Mouse (Mus musculus) gastrocnemius, postnatal 10 days (tissue): Measurements from ENCODE around the gene Whrn. TPM values are rescaled to one million over a fixed set of nuclear protein-coding genes. Genes with fewer than 3 reads are reported as not detected.

Experiments used
- DNase-seq: peaks from one replicate; pipeline ENCODE4 v3.0.0; 2021; ENCODE audit warnings: mixed read lengths
- total RNA-seq, 2 experiments: library from RNA; stranded (reverse); gene quantifications; 2 replicates each; pipeline ENCODE4 v1.2.3; 2021

Whrn gene
- total RNA-seq, 2 experiments from 2014 or later = 2.5 to 4.7 TPM

DNA sequence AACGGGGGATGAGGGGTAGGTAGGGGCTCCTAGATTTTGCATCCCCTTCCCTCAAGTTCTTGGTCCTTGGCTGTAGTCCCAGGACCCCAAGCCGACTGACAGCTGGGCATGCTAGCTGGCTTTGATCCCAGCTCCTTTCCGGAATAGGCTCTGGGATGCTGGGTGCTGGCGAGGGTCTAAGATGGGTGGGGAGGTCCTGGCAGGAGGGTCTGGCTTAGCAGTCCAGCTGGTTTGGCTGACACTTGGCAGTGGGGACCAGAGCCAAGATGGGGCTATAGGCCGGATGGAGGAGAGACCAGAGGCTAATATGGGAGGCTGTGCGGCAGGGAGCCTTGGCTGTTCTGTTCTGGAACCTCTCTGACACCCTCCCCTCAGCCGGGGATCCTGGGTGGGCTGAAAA lies 87.5 kb downstream of the Whrn start:
- no peak for DNase-seq

DNA sequence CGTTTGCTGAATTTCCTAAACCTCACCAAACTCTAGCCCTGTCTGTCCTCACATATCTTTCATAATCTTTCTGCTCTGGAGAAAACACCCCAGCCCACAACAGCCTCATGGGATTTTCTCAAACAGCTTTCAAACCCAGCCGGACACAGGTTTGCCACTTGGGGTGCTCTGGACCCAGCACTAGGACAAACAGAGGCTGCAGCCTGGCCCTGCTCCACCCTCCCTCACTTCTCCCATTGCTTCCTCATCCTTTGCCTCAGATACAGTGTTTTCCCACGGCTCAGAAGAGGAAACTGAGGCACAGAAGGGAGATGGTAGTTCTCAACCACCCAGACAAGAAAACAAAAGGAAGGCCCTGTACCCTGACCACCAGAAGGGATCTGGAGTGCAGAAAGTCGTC lies 90.1 kb downstream of the Whrn start:
- no peak for DNase-seq

- no peak for DNase-seq
These were observed 90.7 kb downstream of the Whrn start for GRCm38 (mm10) chr4:63405051-63405450.

GRCm38 (mm10) chr4:63404205-63404604 lies 91.6 kb downstream of the Whrn start:
- DNase-seq = no peak

DNA sequence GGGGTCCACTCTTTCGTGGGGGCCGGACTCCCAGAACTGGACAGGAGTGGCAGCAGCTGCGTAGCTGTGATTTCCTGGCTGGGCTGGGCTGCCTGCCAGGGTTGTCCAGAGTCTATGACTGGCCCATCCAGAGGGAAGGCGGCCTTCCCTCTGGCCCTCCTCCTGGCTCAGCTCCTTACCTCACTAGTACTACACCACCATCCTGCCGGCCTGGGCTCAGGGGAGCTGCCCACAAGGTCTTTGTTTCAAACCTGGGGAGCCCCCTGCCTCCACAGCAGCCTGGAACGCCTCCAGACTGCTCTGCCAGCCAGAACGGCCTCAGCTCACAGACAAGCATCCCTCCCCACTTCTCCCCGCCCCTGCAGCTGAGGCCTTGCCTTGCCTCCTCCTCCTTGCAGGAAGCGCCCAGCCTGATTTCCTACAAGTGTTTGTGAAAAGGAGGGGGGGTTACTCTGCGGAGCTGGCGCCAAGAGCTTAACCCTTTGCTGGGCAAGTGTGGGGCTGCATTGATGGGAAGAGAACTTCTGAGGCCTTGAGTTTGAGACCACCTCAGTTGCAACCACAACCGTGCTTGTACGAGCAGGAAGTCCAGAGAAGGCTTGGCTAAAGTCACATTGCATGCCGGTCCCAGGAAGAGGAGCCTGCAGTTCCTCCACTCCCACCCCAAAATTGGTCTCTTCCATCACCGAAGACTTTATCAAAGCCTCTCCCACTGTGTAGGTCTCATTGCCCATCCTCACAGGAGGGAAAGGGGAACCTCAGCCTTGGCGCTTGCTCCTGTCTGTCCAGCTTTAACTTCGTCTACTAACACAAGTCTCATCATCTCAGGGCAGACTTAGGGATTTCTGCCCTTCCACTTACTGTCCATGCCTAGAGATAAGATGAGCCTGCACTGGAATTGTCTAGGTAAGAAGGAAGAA lies 92.5 kb downstream of the Whrn start, which contains the start of gene Akna:
Gene Akna, minus strand, starts transcription at position 315 of the 920 bp plus-strand sequence.
- peak; percentile 95 for DNase-seq

DNA sequence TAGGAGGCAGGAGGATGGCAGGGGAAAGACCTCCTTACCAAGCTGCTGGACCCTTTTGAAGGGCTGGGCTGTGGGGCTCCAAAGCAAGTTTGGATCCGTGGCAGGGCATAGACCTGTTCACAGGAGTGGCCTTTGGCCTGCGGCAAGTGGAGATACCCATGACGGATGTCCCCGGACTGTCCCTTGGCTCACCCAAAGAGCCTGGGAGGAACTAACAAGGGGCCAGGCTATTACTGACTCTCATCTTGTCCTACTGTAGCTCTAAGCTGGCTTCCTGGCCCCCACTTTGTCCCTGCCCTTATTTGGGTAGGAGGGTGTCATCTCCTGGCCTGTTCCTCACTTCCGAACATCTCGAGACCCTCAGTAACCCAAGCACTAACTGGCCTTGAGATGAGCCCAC lies 93.2 kb downstream of the Whrn start:
- DNase-seq = no peak

GRCm38 (mm10) chr4:63402056-63402455 lies 93.7 kb downstream of the Whrn start:
- no peak for DNase-seq

DNA sequence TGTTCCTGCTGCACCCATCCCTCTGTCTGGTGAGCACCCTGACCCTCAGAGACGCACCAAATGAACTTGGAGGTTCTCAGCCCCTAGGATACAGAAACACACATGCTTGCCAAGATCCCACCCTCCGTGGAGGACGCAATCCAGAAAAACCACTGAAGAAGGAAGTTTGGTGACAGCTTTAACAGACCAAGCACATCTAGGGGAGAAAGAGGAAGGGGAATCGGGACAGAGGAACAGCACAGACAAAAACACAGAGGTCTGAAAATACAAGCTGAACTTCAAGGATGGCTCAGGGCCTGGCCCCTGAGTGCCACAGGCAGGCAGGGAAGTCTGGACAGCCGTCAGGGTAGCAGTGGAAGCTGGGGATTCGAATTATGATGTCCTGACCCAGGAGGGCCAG lies 94.2 kb downstream of the Whrn start:
- DNase-seq = no peak

GRCm38 (mm10) chr4:63400541-63401306 lies 95.1 kb downstream of the Whrn start:
- no peak for DNase-seq

DNA sequence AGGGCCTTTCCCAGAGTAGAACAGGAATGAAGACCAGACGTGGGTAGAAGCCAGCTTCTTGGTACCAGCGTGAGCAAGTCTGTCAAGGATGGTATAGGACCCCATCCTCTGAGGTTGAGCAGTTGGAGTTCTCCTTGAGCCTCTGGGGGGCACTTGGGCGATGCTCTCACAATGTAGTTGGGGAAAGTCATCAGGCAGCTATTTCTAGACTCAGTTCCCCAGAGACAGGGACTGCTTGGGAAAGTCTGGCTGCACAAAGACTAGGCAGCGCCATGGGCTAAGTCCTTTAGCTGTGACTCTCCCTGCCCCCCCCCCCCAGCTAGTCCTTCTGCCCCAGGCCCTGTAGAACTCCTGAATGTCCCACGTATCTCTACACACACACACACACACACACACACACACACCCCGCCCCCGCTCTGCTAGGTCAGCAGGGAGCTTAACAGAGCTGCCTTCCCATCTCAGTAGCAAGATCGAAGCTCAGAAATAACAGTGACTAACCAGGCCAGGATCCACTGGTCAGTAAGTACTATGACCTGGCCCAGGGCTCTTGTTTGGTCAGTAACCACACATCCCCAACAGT lies 96.0 kb downstream of the Whrn start:
- no peak for DNase-seq

DNA sequence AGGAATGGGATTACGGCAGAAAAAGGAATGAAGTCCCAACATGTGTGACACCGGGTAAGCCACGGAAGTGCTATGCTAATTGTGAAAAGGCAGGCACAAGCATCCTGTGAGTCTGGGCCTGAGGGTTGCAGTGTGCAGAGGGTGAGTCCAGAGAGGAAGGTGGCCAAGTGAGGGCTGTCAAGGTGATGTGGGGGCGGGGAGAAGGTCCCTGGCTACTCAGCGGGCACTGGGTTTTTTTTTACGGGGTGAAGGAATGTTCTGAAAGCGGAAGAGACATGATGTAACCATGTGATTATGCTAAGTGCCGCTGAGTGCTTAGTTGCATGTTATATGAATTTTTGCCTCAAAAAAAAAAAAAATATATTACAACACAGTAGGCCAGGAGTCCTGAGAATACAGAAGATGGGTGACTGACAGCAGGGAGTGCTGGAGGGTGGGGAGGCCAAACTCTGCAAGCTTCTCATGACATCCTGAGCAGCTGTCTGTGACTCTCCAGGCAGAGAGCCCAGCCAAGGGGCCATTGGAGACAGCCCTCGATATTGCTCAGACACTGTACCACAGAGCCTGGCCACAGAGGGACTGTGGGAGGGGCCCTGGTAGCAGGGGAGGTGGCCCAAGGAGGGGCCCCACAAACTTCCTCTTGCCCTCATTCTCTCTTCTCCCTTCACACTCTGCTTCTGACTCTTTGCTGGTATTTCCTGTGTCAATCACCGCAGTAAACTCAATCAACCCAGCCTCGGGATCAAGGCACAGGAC lies 96.8 kb downstream of the Whrn start:
- DNase-seq = peak; percentile 54

DNA sequence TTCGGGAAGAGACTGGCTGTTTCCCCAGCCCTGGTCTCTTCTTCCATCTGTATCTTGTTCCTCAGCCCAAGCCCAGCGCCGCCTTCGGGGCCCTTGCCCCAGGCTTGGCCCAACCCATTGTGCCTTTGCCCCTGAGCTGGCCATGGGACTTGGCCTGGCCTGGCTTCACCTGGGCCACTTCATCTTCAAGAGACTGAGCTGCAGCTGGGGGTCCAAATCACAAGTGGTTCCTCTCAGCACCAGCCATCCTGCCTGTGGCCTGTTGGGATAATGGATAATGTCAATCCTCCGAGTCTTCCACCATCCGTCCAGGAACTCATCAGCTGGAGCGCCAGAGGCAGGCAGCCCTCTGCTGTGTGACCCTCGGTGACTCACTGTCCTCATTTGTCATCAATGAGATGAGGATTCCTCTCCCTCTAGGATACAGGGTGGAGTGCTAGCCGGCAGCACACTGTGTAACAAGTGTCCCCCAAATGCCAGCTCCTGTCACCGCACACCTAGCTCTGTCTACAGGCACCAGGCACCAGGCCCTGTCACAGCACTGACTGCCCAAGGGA lies 97.7 kb downstream of the Whrn start:
- no peak for DNase-seq

DNA sequence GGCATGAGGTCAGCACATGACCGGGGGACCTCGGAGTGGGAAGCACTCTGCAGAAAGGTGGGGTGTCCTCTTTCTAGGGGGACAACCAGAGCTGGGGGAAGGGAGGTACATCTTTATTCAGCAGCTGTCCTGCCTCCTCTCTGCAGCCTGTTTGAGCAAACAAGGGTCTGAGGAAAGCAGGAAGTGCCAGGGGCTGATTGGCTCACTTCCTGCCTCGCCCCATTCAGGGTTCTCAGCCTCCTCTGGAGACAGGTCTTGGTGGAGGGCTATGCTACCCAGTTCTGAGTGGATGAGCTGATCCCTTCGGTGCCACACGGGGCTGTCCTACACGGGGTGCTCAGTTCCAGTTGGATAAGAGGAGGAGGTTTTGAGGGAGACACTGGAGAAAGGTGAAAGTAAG lies 104.5 kb downstream of the Whrn start:
- no peak for DNase-seq

- DNase-seq = no peak
These were observed 105.8 kb downstream of the Whrn start for GRCm38 (mm10) chr4:63389887-63390528.

GRCm38 (mm10) chr4:63389121-63389886 lies 106.5 kb downstream of the Whrn start:
- no peak for DNase-seq

- DNase-seq = no peak
These were observed 107.8 kb downstream of the Whrn start for GRCm38 (mm10) chr4:63388029-63388428.

DNA sequence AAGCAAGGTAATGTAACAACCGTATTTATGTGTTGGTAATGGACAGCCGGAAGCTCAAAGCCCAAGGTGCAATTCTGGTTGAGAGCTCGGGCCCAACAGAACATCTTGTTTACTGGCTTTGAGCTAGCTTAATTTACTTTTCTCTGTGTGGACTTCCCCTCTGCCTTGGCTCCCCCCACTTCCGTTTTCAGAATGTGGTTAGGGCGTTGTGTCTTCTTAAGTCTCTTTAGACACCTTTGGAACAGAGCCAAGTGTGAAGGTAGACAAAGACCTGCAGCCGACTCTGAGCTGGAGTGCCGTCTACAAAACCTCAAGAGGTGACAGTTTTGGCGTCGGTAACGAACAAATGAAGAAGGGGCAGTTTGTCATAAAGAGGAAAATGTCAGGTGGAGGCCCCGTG lies 110.0 kb downstream of the Whrn start:
- DNase-seq = no peak

- no peak for DNase-seq
These were observed 110.5 kb downstream of the Whrn start for GRCm38 (mm10) chr4:63385253-63385652.

GRCm38 (mm10) chr4:63384262-63384661 lies 111.5 kb downstream of the Whrn start:
- DNase-seq = no peak

DNA sequence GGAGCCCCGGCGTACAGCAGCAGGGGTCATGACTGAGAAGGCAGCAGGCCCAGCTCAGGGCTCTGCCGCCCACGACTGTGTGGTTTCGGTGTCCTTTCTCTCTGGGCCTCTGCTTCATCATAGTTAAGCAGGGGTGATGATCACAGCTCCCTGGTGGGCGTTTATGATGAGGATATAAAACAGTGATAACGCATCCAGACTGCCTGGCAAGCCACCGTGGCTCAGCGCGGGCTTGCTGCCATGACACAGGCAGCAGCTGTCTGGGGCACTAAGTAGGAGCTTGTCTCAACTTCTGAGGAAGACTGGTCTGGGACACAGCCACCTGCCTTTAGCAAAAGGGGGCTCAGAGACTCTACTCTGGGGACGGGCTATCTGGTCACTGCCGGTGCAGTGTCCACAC lies 112.3 kb downstream of the Whrn start:
- no peak for DNase-seq
